Mouse (Mus musculus) embryonic facial prominence, embryonic 14.5 days (tissue): ENCODE measurements around the gene Eif4b. TPM values are rescaled to one million over a fixed set of nuclear protein-coding genes. Genes with fewer than 3 reads are reported as not detected.

ENCODE experiments used
- ATAC-seq: fragments of 200-750 bp; cut with Nextera tagmentation; 2 replicates; pipeline ENCODE4 v1.8.0; 2017; ENCODE audit warnings: low read depth, moderate number of reproducible peaks, moderate TSS enrichment
- DNase-seq: peaks from one replicate; pipeline ENCODE4 v3.0.0-alpha.2; 2015; ENCODE audit warnings: low spot score
- H3K27ac ChIP-seq: fragments of 300-500 bp; sonication (generic); replicated peaks from 2 replicates; pipeline ENCODE4 v1.5.1; 2014; ENCODE audit warnings: low read depth, mild to moderate bottlenecking, low read length, moderate library complexity
- H3K27me3 ChIP-seq: fragments of 300-500 bp; sonication (generic); replicated peaks from 2 replicates; pipeline ENCODE4 v1.6.1; 2014; ENCODE audit warnings: low read length; ENCODE audit not compliant: control insufficient read depth, insufficient read depth
- H3K36me3 ChIP-seq: fragments of 300-500 bp; sonication (generic); 2 replicates; pipeline ENCODE4 v1.6.1; 2014; ENCODE audit warnings: low read length, mixed read lengths; ENCODE audit not compliant: control insufficient read depth, insufficient read depth
- H3K4me1 ChIP-seq: fragments of 300-500 bp; sonication (generic); 2 replicates; pipeline ENCODE4 v1.6.1; 2014; ENCODE audit warnings: antibody characterized with exemption, low read length; ENCODE audit not compliant: control insufficient read depth, insufficient read depth
- H3K4me2 ChIP-seq: fragments of 300-500 bp; sonication (generic); 2 replicates; pipeline ENCODE4 v1.6.1; 2014; ENCODE audit warnings: low read depth, mild to moderate bottlenecking, low read length, moderate library complexity, mixed read lengths
- H3K4me3 ChIP-seq: fragments of 300-500 bp; sonication (generic); 2 replicates; pipeline ENCODE4 v1.5.1; 2014; ENCODE audit warnings: low read depth, mild to moderate bottlenecking, low read length
- H3K9ac ChIP-seq: fragments of 300-500 bp; sonication (generic); 2 replicates; pipeline ENCODE4 v1.6.1; 2014; ENCODE audit warnings: low read depth, mild to moderate bottlenecking, low read length, moderate library complexity, mixed read lengths
- H3K9me3 ChIP-seq: fragments of 300-500 bp; sonication (generic); 2 replicates; pipeline ENCODE4 v1.6.1; 2016; ENCODE audit warnings: low read length; ENCODE audit not compliant: control insufficient read depth
- WGBS: fragments of 180-500 bp; shearing (Covaris S2); extraction: QIAGEN DNeasy Blood & Tissue Kit; methylation state at CpG from one replicate; pipeline ENCODE4 v1.1.7; 2014; 5-methylcytosine and 5-hydroxymethylcytosine counted together
- polyA plus RNA-seq: library from polyadenylated mRNA; unstranded; fragments of >200 nt; fragmentation: Nextera tagmentation; extraction: Ambion mirVana; gene quantifications from 2 replicates; pipeline ENCODE4 v1.2.1, GENCODE M21; 2014

Eif4b gene
- polyA plus RNA-seq, 1 experiment from 2014 or later, result 123 TPM

- Histone ChIP-seq H3K36me3 (peaks cover 97% of the 10 kb centered on the region), H3K4me1 (peaks cover 11% of the 10 kb centered on the region), H3K27me3 (no peaks in the 10 kb centered on the region), H3K4me3 (no peak overlapping the region), H3K4me2 (no peak overlapping the region), H3K9me3 (no peaks in the 10 kb centered on the region), H3K27ac (no peak overlapping the region), H3K9ac (no peak overlapping the region)
- no peak for ATAC-seq
- no peak for DNase-seq
- 96% methylated on average over 7 of the region's 7 CpGs for WGBS
Observed at GRCm38 (mm10) chr15:102110271-102110670, 36.7 kb downstream of the Eif4b start.

- Histone ChIP-seq H3K36me3 (peaks cover 97% of the 10 kb centered on the region), H3K4me3 (no peak overlapping the region), H3K27me3 (no peaks in the 10 kb centered on the region), H3K9me3 (no peaks in the 10 kb centered on the region), H3K4me1 (peaks cover 5% of the 10 kb centered on the region; the same call in 1 of the 2 replicates), H3K4me2 (no peak overlapping the region), H3K9ac (no peak overlapping the region), H3K27ac (no peak overlapping the region)
- no peak for DNase-seq
- 81% methylated on average over 20 of the region's 29 CpGs for WGBS
- ATAC-seq, result no peak
Observed at GRCm38 (mm10) chr15:102110701-102111494, 37.3 kb downstream of the Eif4b start.

GRCm38 (mm10) chr15:102111495-102111829 is 37.9 kb downstream of the Eif4b start:
- no peaks in the 10 kb centered on the region for H3K27me3 ChIP-seq
- H3K4me1 ChIP-seq, result peaks cover 4% of the 10 kb centered on the region; the same call in 1 of the 2 replicates
- no peak for ATAC-seq
- H3K4me3 ChIP-seq, result no peak overlapping the region
- WGBS, result 85% methylated on average over 11 of the region's 11 CpGs
- no peak overlapping the region for H3K9ac ChIP-seq
- H3K9me3 ChIP-seq, result no peaks in the 10 kb centered on the region
- DNase-seq, result no peak
- peaks cover 97% of the 10 kb centered on the region for H3K36me3 ChIP-seq
- no peak overlapping the region for H3K27ac ChIP-seq
- no peak overlapping the region for H3K4me2 ChIP-seq

- Histone ChIP-seq H3K9me3 (no peaks in the 10 kb centered on the region), H3K4me2 (no peak overlapping the region), H3K36me3 (peaks cover 97% of the 10 kb centered on the region), H3K4me3 (no peak overlapping the region), H3K4me1 (peaks cover 6% of the 10 kb centered on the region; the same call in 1 of the 2 replicates), H3K27ac (no peak overlapping the region), H3K9ac (no peak overlapping the region), H3K27me3 (no peaks in the 10 kb centered on the region)
- DNase-seq (no peak), ATAC-seq (no peak)
- WGBS, result 91% methylated on average over 6 of the region's 6 CpGs
Observed at GRCm38 (mm10) chr15:102112181-102112580, 38.6 kb downstream of the Eif4b start.

GRCm38 (mm10) chr15:102112827-102113226 is 39.3 kb downstream of the Eif4b start:
- no peak for DNase-seq
- Histone ChIP-seq H3K4me1 (peaks cover 6% of the 10 kb centered on the region; the same call in 1 of the 2 replicates), H3K9ac (no peak overlapping the region), H3K9me3 (no peaks in the 10 kb centered on the region), H3K4me3 (no peak overlapping the region), H3K27ac (no peak overlapping the region), H3K27me3 (no peaks in the 10 kb centered on the region), H3K4me2 (no peak overlapping the region), H3K36me3 (peaks cover 96% of the 10 kb centered on the region)
- 71% methylated on average over 8 of the region's 8 CpGs for WGBS
- ATAC-seq, result no peak

- Histone ChIP-seq H3K9ac (no peak overlapping the region), H3K4me3 (no peak overlapping the region), H3K36me3 (peaks cover 96% of the 10 kb centered on the region), H3K4me1 (peaks cover 6% of the 10 kb centered on the region; the same call in 1 of the 2 replicates), H3K9me3 (no peaks in the 10 kb centered on the region), H3K27ac (no peak overlapping the region), H3K27me3 (no peaks in the 10 kb centered on the region), H3K4me2 (no peak overlapping the region)
- DNase-seq, result no peak
- no peak for ATAC-seq
- WGBS, result 76% methylated on average over 4 of the region's 4 CpGs
Observed at GRCm38 (mm10) chr15:102113674-102114073, 40.1 kb downstream of the Eif4b start.

- Histone ChIP-seq H3K27ac (no peak overlapping the region), H3K9me3 (no peaks in the 10 kb centered on the region), H3K27me3 (no peaks in the 10 kb centered on the region), H3K4me3 (no peak overlapping the region), H3K9ac (no peak overlapping the region), H3K4me1 (0 out of 2 replicates have a peak, but pooled peaks cover 3% of the 10 kb centered on the region), H3K36me3 (peaks cover 96% of the 10 kb centered on the region), H3K4me2 (no peak overlapping the region)
- WGBS, result 89% methylated on average over 7 of the region's 7 CpGs
- no peak for DNase-seq
- no peak for ATAC-seq
Observed at GRCm38 (mm10) chr15:102114651-102115260, 41.2 kb downstream of the Eif4b start.

GRCm38 (mm10) chr15:102115731-102116231 is 42.2 kb downstream of the Eif4b start:
- Histone ChIP-seq H3K9me3 (no peaks in the 10 kb centered on the region), H3K4me2 (no peak overlapping the region), H3K27me3 (no peaks in the 10 kb centered on the region), H3K4me3 (no peak overlapping the region), H3K9ac (no peak overlapping the region), H3K36me3 (peaks cover 91% of the 10 kb centered on the region), H3K4me1 (0 out of 2 replicates have a peak, but pooled peaks cover 3% of the 10 kb centered on the region), H3K27ac (0 out of 2 replicates have a peak overlapping the region, but pooled peaks have one; percentile 68)
- DNase-seq (no peak), ATAC-seq (no peak)
- WGBS, result 74% methylated on average over 9 of the region's 9 CpGs
